Comparison of ENCODE assay signal across 9 mouse cellular contexts in the genomic region with DNA sequence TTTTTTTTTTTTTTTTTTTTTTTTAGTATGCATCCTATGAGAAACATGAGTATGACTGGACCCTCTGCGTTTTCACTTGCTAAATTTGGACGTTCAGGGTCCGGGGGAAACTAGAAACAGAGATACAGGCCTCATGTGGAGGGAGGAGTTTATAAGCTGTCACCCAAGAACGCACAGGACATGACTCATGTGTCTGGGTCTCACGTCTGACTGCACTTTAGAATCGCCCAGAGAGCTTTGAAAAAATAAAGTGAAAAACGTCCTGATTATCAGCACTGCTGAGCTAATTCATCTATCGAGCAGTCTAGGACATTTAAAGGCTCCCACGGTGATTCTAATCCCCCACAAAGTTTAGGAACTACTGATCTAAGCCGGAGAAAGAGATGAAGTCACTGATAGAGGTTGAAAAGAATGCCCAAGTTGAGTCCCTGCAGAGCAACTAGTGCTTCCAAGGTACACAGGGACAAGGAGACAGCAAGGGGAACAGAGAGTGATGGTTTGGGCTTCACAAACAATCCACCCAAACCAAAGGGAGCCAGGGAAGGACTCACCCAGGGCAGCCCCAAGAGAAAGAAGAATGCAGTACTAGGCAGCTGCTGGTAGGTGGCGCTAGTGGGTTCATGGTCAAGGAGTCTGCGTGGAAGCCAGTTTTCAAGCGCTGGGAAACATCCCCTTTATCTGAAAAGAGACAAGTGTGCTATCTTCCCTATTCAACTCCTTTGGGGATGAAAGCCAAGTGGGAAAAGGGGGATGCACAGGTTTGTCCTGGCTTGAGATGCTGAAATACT.
A peak's percentile ranks its signal among the peaks of the same experiment; 100 is the strongest.
DNase-seq lines count a peak whose midpoint lies in the region; ATAC-seq and TF ChIP-seq lines count a peak whose summit lies in the region.
"Had no signal": no experiment of that assay in that cellular context is flagged by ENCODE, and none has a peak within 500 bp of the region (broad histone marks: within the 10 kb centered on the region; RNA-seq: fewer than 3 reads in every experiment).

No protein-coding gene starts in this region.

- no peak overlapping the region for H3K4me3 ChIP-seq in hindbrain, embryonic 14.5 days (replicated peaks; ENCODE audit: low read length)
- no peak overlapping the region for H3K4me3 ChIP-seq in hindbrain, embryonic 13.5 days
- no peak overlapping the region for H3K4me3 ChIP-seq in heart, embryonic 13.5 days
- no peak overlapping the region for H3K4me3 ChIP-seq in layer of hippocampus, adult 2 months
- H3K4me3 ChIP-seq: megakaryocyte, embryonic 14.5 days had no signal

- WGBS in hindbrain, embryonic 14.5 days = 35% methylated on average over 13 of the region's 13 CpGs
- 38% methylated on average over 13 of the region's 13 CpGs for WGBS in hindbrain, embryonic 13.5 days
- 14% methylated on average over 13 of the region's 13 CpGs for WGBS in heart, embryonic 13.5 days

- no peaks in the 10 kb centered on the region for H3K4me1 ChIP-seq in hindbrain, embryonic 14.5 days (replicated peaks; ENCODE audit: control insufficient read depth, insufficient read depth, low read length)
- H3K4me1 ChIP-seq in hindbrain, embryonic 13.5 days (replicated peaks) = no peaks in the 10 kb centered on the region
- H3K4me1 ChIP-seq in heart, embryonic 13.5 days = peaks cover 11% of the 10 kb centered on the region
- H3K4me1 ChIP-seq: megakaryocyte, embryonic 14.5 days had no signal

- no peaks in the 10 kb centered on the region for H3K36me3 ChIP-seq in hindbrain, embryonic 14.5 days (replicated peaks; ENCODE audit: control insufficient read depth, insufficient read depth)
- no peaks in the 10 kb centered on the region for H3K36me3 ChIP-seq in hindbrain, embryonic 13.5 days
- no peaks in the 10 kb centered on the region for H3K36me3 ChIP-seq in heart, embryonic 13.5 days

- no peaks in the 10 kb centered on the region for H3K9me3 ChIP-seq in hindbrain, embryonic 14.5 days (ENCODE audit: control insufficient read depth, low read length)
- no peaks in the 10 kb centered on the region for H3K9me3 ChIP-seq in hindbrain, embryonic 13.5 days
- H3K9me3 ChIP-seq in heart, embryonic 13.5 days = no peaks in the 10 kb centered on the region

- TF ChIP-seq CTCF in layer of hippocampus, adult 2 months (conservative IDR thresholded peaks at IDR 0.05) = peak; percentile 92

- H3K27ac ChIP-seq in hindbrain, embryonic 14.5 days = no peak overlapping the region
- H3K27ac ChIP-seq in hindbrain, embryonic 13.5 days = no peak overlapping the region
- peak overlapping the region; percentile 76 for H3K27ac ChIP-seq in heart, embryonic 13.5 days (replicated peaks)
- H3K27ac ChIP-seq in layer of hippocampus, adult 2 months = no peak overlapping the region

- peak; percentile 66 for DNase-seq in hindbrain, embryonic 14.5 days (ENCODE audit: low spot score)
- DNase-seq in adrenal gland, adult 2 months = peak; percentile 71
- DNase-seq in embryo, embryonic 10 days (ENCODE audit: low spot score) = peak; percentile 84
- DNase-seq in layer of hippocampus, adult 2 months (ENCODE audit: low spot score in 2 of 2) = peak; percentile 22 to 76
- DNase-seq in lung, postnatal 25 days (ENCODE audit: low spot score) = peak; percentile 54
- peak; percentile 36 for DNase-seq in thymus, postnatal 25 days

- H3K4me2 ChIP-seq in hindbrain, embryonic 14.5 days (replicated peaks) = no peak overlapping the region
- no peak overlapping the region for H3K4me2 ChIP-seq in hindbrain, embryonic 13.5 days
- peak overlapping the region; percentile 32 for H3K4me2 ChIP-seq in heart, embryonic 13.5 days

- no peak for ATAC-seq in hindbrain, embryonic 14.5 days (ENCODE audit: low FRiP score)
- ATAC-seq in hindbrain, embryonic 13.5 days (ENCODE audit: low FRiP score) = no peak
- ATAC-seq in heart, embryonic 13.5 days (ENCODE audit: extremely low read depth, insufficient number of reproducible peaks, low FRiP score, low TSS enrichment) = no peak

- H3K9ac ChIP-seq in hindbrain, embryonic 14.5 days = no peak overlapping the region
- no peak overlapping the region for H3K9ac ChIP-seq in hindbrain, embryonic 13.5 days
- H3K9ac ChIP-seq in heart, embryonic 13.5 days = no peak overlapping the region

- no peaks in the 10 kb centered on the region for H3K27me3 ChIP-seq in hindbrain, embryonic 14.5 days (ENCODE audit: control insufficient read depth, insufficient read depth, low read length)
- no peaks in the 10 kb centered on the region for H3K27me3 ChIP-seq in hindbrain, embryonic 13.5 days
- H3K27me3 ChIP-seq in heart, embryonic 13.5 days (replicated peaks) = no peaks in the 10 kb centered on the region
- H3K27me3 ChIP-seq: megakaryocyte, embryonic 14.5 days had no signal
